10 mouse cellular contexts compared by ENCODE assay signal in genomic region chr8:45110064-45110812, GRCm38 (mm10). TPM values are rescaled to one million over a fixed set of nuclear protein-coding genes. Genes with fewer than 3 reads are reported as not detected.
DNase-seq lines count a peak whose midpoint lies in the region; ATAC-seq lines count a peak whose summit lies in the region.
"Had no signal": no experiment of that assay in that cellular context is flagged by ENCODE, and none has a peak within 500 bp of the region (broad histone marks: within the 10 kb centered on the region; RNA-seq: fewer than 3 reads in every experiment).

No protein-coding gene starts in this region.

- H3K4me1 ChIP-seq in heart, embryonic 16.5 days (ENCODE audit: control insufficient read depth, insufficient read depth, low read length) = peaks cover 7% of the 10 kb centered on the region
- H3K4me1 ChIP-seq in embryonic facial prominence, embryonic 10.5 days = peaks cover 20% of the 10 kb centered on the region
- H3K4me1 ChIP-seq in hindbrain, embryonic 16.5 days (ENCODE audit: control insufficient read depth, insufficient read depth, low read depth, low read length) = peaks cover 4% of the 10 kb centered on the region; the same call in 1 of the 2 replicates
- peaks cover 13% of the 10 kb centered on the region; the same call in 1 of the 2 replicates for H3K4me1 ChIP-seq in midbrain, embryonic 15.5 days

- DNase-seq in heart, adult 9 months (ENCODE audit: low spot score in 2 of 2) = no peak
- peak; percentile 17 for DNase-seq in embryonic facial prominence, embryonic 10.5 days (ENCODE audit: low spot score)
- no peak for DNase-seq in gastrocnemius, adult 18-20 months (ENCODE audit: low spot score)
- no peak for DNase-seq in cerebellum, postnatal 10 days
- DNase-seq in testis, postnatal 14 days (ENCODE audit: low spot score) = no peak
- DNase-seq: heart, postnatal 36 days had no signal

- no peak for ATAC-seq in heart, embryonic 16.5 days (replicated peaks; ENCODE audit: extremely low read depth, insufficient read depth, low FRiP score)
- ATAC-seq in hindbrain, embryonic 16.5 days = peak; percentile 78
- peak; percentile 70 for ATAC-seq in midbrain, embryonic 15.5 days (replicated peaks)

- H3K9ac ChIP-seq in heart, embryonic 16.5 days (ENCODE audit: low read length) = no peak overlapping the region
- H3K9ac ChIP-seq in hindbrain, embryonic 16.5 days (ENCODE audit: low read depth, low read length) = peak overlapping the region; percentile 15; the same call in 1 of the 2 replicates
- H3K9ac ChIP-seq in midbrain, embryonic 15.5 days = peak overlapping the region; percentile 17; the same call in 1 of the 2 replicates

- WGBS in heart, embryonic 16.5 days = 5% methylated on average over 16 of the region's 16 CpGs
- WGBS in embryonic facial prominence, embryonic 10.5 days = 10% methylated on average over 16 of the region's 16 CpGs
- WGBS in hindbrain, embryonic 16.5 days = 14% methylated on average over 16 of the region's 16 CpGs
- 10% methylated on average over 16 of the region's 16 CpGs for WGBS in midbrain, embryonic 15.5 days

- peaks cover 16% of the 10 kb centered on the region for H3K27me3 ChIP-seq in heart, embryonic 16.5 days (ENCODE audit: control insufficient read depth, insufficient read depth, low read length)
- H3K27me3 ChIP-seq in embryonic facial prominence, embryonic 10.5 days (replicated peaks; ENCODE audit: low read depth, poor library complexity, severe bottlenecking) = peaks cover 46% of the 10 kb centered on the region
- H3K27me3 ChIP-seq in hindbrain, embryonic 16.5 days (replicated peaks; ENCODE audit: control insufficient read depth, insufficient read depth, low read length) = no peaks in the 10 kb centered on the region
- peaks cover 3% of the 10 kb centered on the region; the same call in 1 of the 2 replicates for H3K27me3 ChIP-seq in midbrain, embryonic 15.5 days (replicated peaks)
- H3K27me3 ChIP-seq: CH12.LX had no signal

- peak overlapping the region; percentile 39 for H3K4me3 ChIP-seq in heart, embryonic 16.5 days (ENCODE audit: low read length)
- H3K4me3 ChIP-seq in embryonic facial prominence, embryonic 10.5 days = peak overlapping the region; percentile 46
- peak overlapping the region; percentile 39 for H3K4me3 ChIP-seq in hindbrain, embryonic 16.5 days (ENCODE audit: low read length)
- peak overlapping the region; percentile 32 for H3K4me3 ChIP-seq in midbrain, embryonic 15.5 days

- H3K27ac ChIP-seq in heart, embryonic 16.5 days (ENCODE audit: low read length) = no peak overlapping the region
- H3K27ac ChIP-seq in embryonic facial prominence, embryonic 10.5 days (replicated peaks) = no peak overlapping the region
- H3K27ac ChIP-seq in hindbrain, embryonic 16.5 days (ENCODE audit: low read depth, low read length) = no peak overlapping the region
- 0 out of 2 replicates have a peak overlapping the region, but pooled peaks have one; percentile 11 for H3K27ac ChIP-seq in midbrain, embryonic 15.5 days

- H3K4me2 ChIP-seq in heart, embryonic 16.5 days (ENCODE audit: low read depth, low read length) = peak overlapping the region; percentile 58
- H3K4me2 ChIP-seq in hindbrain, embryonic 16.5 days (ENCODE audit: low read length) = peak overlapping the region; percentile 68
- peak overlapping the region; percentile 57 for H3K4me2 ChIP-seq in midbrain, embryonic 15.5 days

- no peaks in the 10 kb centered on the region for H3K9me3 ChIP-seq in heart, embryonic 16.5 days (replicated peaks; ENCODE audit: control insufficient read depth, low read length)
- H3K9me3 ChIP-seq in embryonic facial prominence, embryonic 10.5 days = no peaks in the 10 kb centered on the region
- H3K9me3 ChIP-seq in hindbrain, embryonic 16.5 days (ENCODE audit: control insufficient read depth, low read length) = no peaks in the 10 kb centered on the region
- no peaks in the 10 kb centered on the region for H3K9me3 ChIP-seq in midbrain, embryonic 15.5 days

- no peaks in the 10 kb centered on the region for H3K36me3 ChIP-seq in heart, embryonic 16.5 days (ENCODE audit: control insufficient read depth, insufficient read depth)
- H3K36me3 ChIP-seq in embryonic facial prominence, embryonic 10.5 days (replicated peaks) = no peaks in the 10 kb centered on the region
- H3K36me3 ChIP-seq in hindbrain, embryonic 16.5 days (ENCODE audit: control insufficient read depth, insufficient read depth, low read length) = no peaks in the 10 kb centered on the region
- no peaks in the 10 kb centered on the region for H3K36me3 ChIP-seq in midbrain, embryonic 15.5 days (replicated peaks)

RNA-seq across cellular contexts. Expression of gene Mtnr1a, which starts 41.3 kb away (rescaled TPM):
- polyA plus RNA-seq in heart, embryonic 16.5 days (2015; fragmentation: Nextera tagmentation; extraction: Ambion mirVana) = not detected in 2 replicates
- polyA plus RNA-seq in embryonic facial prominence, embryonic 10.5 days (2016; fragmentation: Nextera tagmentation; extraction: Ambion mirVana) = 0.09 TPM in 2 replicates
- polyA plus RNA-seq in hindbrain, embryonic 16.5 days (2015; fragmentation: Nextera tagmentation; extraction: Ambion mirVana) = 0.29 and 0.50 TPM in 2 replicates
- polyA plus RNA-seq in midbrain, embryonic 15.5 days (2015; fragmentation: Nextera tagmentation; extraction: Ambion mirVana) = 0.36 and 0.45 TPM in 2 replicates
- total RNA-seq in gastrocnemius, adult 18-20 months (2021) = not detected
- total RNA-seq: CH12.LX; heart, postnatal 36 days had no signal
